ENCODE assay signal across 20 mouse cellular contexts in genomic region chr8:95818211-95818610, GRCm38 (mm10). TPM values are rescaled to one million over a fixed set of nuclear protein-coding genes. Genes with fewer than 3 reads are reported as not detected.
DNase-seq lines count a peak whose midpoint lies in the region; ATAC-seq and TF ChIP-seq lines count a peak whose summit lies in the region.
"Had no signal": no experiment of that assay in that cellular context is flagged by ENCODE, and none has a peak within 500 bp of the region (broad histone marks: within the 10 kb centered on the region; RNA-seq: fewer than 3 reads in every experiment).

No protein-coding gene starts in this region.

- H3K9me3 ChIP-seq in forebrain, embryonic 11.5 days (ENCODE audit: control insufficient read depth, low read length) = no peaks in the 10 kb centered on the region
- H3K9me3 ChIP-seq in forebrain, embryonic 13.5 days (replicated peaks) = no peaks in the 10 kb centered on the region
- H3K9me3 ChIP-seq in ES-E14 (ENCODE audit: control insufficient read depth, insufficient read depth, low read depth, low read length) = no peaks in the 10 kb centered on the region
- H3K9me3 ChIP-seq in heart, embryonic 12.5 days (replicated peaks) = no peaks in the 10 kb centered on the region
- H3K9me3 ChIP-seq: forebrain, embryonic 10.5 days; hindbrain, embryonic 13.5 days; liver, embryonic 13.5 days; midbrain, embryonic 15.5 days; neural tube, embryonic 13.5 days had no signal

- no peaks in the 10 kb centered on the region for H3K27me3 ChIP-seq in forebrain, embryonic 11.5 days (ENCODE audit: control insufficient read depth, insufficient read depth, low read length)
- H3K27me3 ChIP-seq in forebrain, embryonic 13.5 days = no peaks in the 10 kb centered on the region
- H3K27me3 ChIP-seq in heart, embryonic 12.5 days (replicated peaks) = no peaks in the 10 kb centered on the region
- H3K27me3 ChIP-seq: hindbrain, embryonic 13.5 days; liver, embryonic 13.5 days; midbrain, embryonic 15.5 days; neural tube, embryonic 13.5 days had no signal

- H3K36me3 ChIP-seq in forebrain, embryonic 11.5 days (ENCODE audit: control insufficient read depth, insufficient read depth, low read length) = no peaks in the 10 kb centered on the region
- H3K36me3 ChIP-seq in forebrain, embryonic 13.5 days (ENCODE audit: poor library complexity, severe bottlenecking) = no peaks in the 10 kb centered on the region
- H3K36me3 ChIP-seq in ES-E14 (ENCODE audit: control insufficient read depth, insufficient read depth, low read length, poor library complexity, severe bottlenecking) = no peaks in the 10 kb centered on the region
- no peaks in the 10 kb centered on the region for H3K36me3 ChIP-seq in heart, embryonic 12.5 days
- H3K36me3 ChIP-seq: forebrain, embryonic 10.5 days; hindbrain, embryonic 13.5 days; liver, embryonic 13.5 days; midbrain, embryonic 15.5 days; neural tube, embryonic 13.5 days had no signal

- DNase-seq in forebrain, embryonic 11.5 days (ENCODE audit: low spot score) = peak; percentile 45
- no peak for DNase-seq in ES-E14 (ENCODE audit: low read depth, low spot score)
- peak; percentile 21 for DNase-seq in heart, postnatal 25 days (ENCODE audit: low spot score)
- DNase-seq in thymus, postnatal 36 days = no peak
- no peak for DNase-seq in spleen, postnatal 14 days (ENCODE audit: low spot score in 2 of 2)
- no peak for DNase-seq in adrenal gland, postnatal 10 days
- DNase-seq: adrenal gland, adult 2 months; cerebellum, adult 11-12 months; cerebellum, postnatal 10 days; kidney, adult 18-20 months; kidney, postnatal 4 days; liver, embryonic 13.5 days; lung, adult 2 months; lung, postnatal 4 days had no signal

- H3K4me1 ChIP-seq in forebrain, embryonic 11.5 days (replicated peaks; ENCODE audit: control insufficient read depth, insufficient read depth, low read length) = no peaks in the 10 kb centered on the region
- H3K4me1 ChIP-seq in forebrain, embryonic 13.5 days = no peaks in the 10 kb centered on the region
- H3K4me1 ChIP-seq in ES-E14 (ENCODE audit: control insufficient read depth in 2 of 2, insufficient read depth in 2 of 2, low read length in 2 of 2, poor library complexity in 1 of 2) = peaks cover 6 to 15% of the 10 kb centered on the region in 2 experiments; a peak in 3 of 4 replicates
- peaks cover 37% of the 10 kb centered on the region for H3K4me1 ChIP-seq in heart, embryonic 12.5 days (replicated peaks)
- H3K4me1 ChIP-seq: hindbrain, embryonic 13.5 days; midbrain, embryonic 15.5 days; neural tube, embryonic 13.5 days had no signal

- ATAC-seq in forebrain, embryonic 11.5 days (replicated peaks; ENCODE audit: low FRiP score) = no peak
- ATAC-seq in forebrain, embryonic 13.5 days = no peak
- ATAC-seq in heart, embryonic 12.5 days (ENCODE audit: insufficient number of reproducible peaks, low FRiP score) = 0 out of 2 replicates have a peak, but pooled peaks have one; percentile 58
- ATAC-seq: midbrain, embryonic 15.5 days had no signal

- intact Hi-C loops in heart, postnatal 25 days (cut with DNase I) = no loop called here

- H3K9ac ChIP-seq in forebrain, embryonic 11.5 days (ENCODE audit: low read length) = no peak overlapping the region
- H3K9ac ChIP-seq in forebrain, embryonic 13.5 days = no peak overlapping the region
- H3K9ac ChIP-seq in ES-E14 (ENCODE audit: insufficient read depth, low read depth, low read length, poor library complexity, severe bottlenecking) = no peak overlapping the region
- no peak overlapping the region; the same call in 1 of the 2 replicates for H3K9ac ChIP-seq in heart, embryonic 12.5 days
- H3K9ac ChIP-seq: hindbrain, embryonic 13.5 days; liver, embryonic 13.5 days; midbrain, embryonic 15.5 days; neural tube, embryonic 13.5 days had no signal

- H3K4me3 ChIP-seq in forebrain, embryonic 11.5 days (ENCODE audit: low read depth, low read length) = no peak overlapping the region
- no peak overlapping the region for H3K4me3 ChIP-seq in forebrain, embryonic 13.5 days
- no peak overlapping the region for H3K4me3 ChIP-seq in ES-E14 (ENCODE audit: insufficient read depth in 1 of 2, low read depth in 1 of 2, low read length in 2 of 2, poor library complexity in 1 of 2, severe bottlenecking in 1 of 2)
- no peak overlapping the region for H3K4me3 ChIP-seq in heart, embryonic 12.5 days
- H3K4me3 ChIP-seq: forebrain, embryonic 10.5 days; hindbrain, embryonic 13.5 days; liver, embryonic 13.5 days; midbrain, embryonic 15.5 days; neural tube, embryonic 13.5 days had no signal

- no peak overlapping the region for H3K4me2 ChIP-seq in forebrain, embryonic 11.5 days (ENCODE audit: low read depth, low read length, severe bottlenecking)
- H3K4me2 ChIP-seq in forebrain, embryonic 13.5 days = no peak overlapping the region
- H3K4me2 ChIP-seq in heart, embryonic 12.5 days = peak overlapping the region; percentile 47
- H3K4me2 ChIP-seq: hindbrain, embryonic 13.5 days; liver, embryonic 13.5 days; midbrain, embryonic 15.5 days; neural tube, embryonic 13.5 days had no signal

- no peak overlapping the region for H3K27ac ChIP-seq in forebrain, embryonic 11.5 days (ENCODE audit: low read depth, low read length)
- no peak overlapping the region for H3K27ac ChIP-seq in forebrain, embryonic 13.5 days
- peak overlapping the region; percentile 27; the same call in 1 of the 2 replicates for H3K27ac ChIP-seq in ES-E14 (ENCODE audit: insufficient read depth, low read depth, low read length, poor library complexity, severe bottlenecking)
- peak overlapping the region; percentile 91 for H3K27ac ChIP-seq in heart, embryonic 12.5 days (ENCODE audit: poor library complexity, severe bottlenecking)
- H3K27ac ChIP-seq: forebrain, embryonic 10.5 days; hindbrain, embryonic 13.5 days; liver, embryonic 13.5 days; midbrain, embryonic 15.5 days; neural tube, embryonic 13.5 days had no signal

- in situ Hi-C loops in ES-E14 (cut with MboI; ENCODE audit: low sequenced_read_pairs in 2 of 2, unreplicated experiment in 2 of 2) = no loop called here

- WGBS in forebrain, embryonic 11.5 days = 28% methylated on average over 1 of the region's 1 CpGs
- 71% methylated on average over 1 of the region's 1 CpGs for WGBS in forebrain, embryonic 13.5 days
- 21% methylated on average over 1 of the region's 1 CpGs for WGBS in heart, embryonic 12.5 days

TF ChIP-seq in ES-E14, 5 proteins besides CTCF, POLR2A, EP300 and RAD21:
- no peak for TF ChIP-seq HCFC1 (IDR thresholded peaks at IDR 0.05; ENCODE audit: borderline replicate concordance, insufficient read depth, low read length)
- TF ChIP-seq CHD2 (IDR thresholded peaks at IDR 0.05; ENCODE audit: low read depth, low read length) = no peak
- no peak for TF ChIP-seq ZNF384 (IDR thresholded peaks at IDR 0.05; ENCODE audit: low read depth, low read length)
- TF ChIP-seq ZC3H11A (IDR thresholded peaks at IDR 0.05; ENCODE audit: borderline replicate concordance, low read depth, low read length) = no peak
- TF ChIP-seq MAFK (IDR thresholded peaks at IDR 0.05; ENCODE audit: insufficient read depth, low read depth, low read length) = no peak

RNA-seq across cellular contexts. Expression of gene Sap18b, which starts 6.9 kb away (rescaled TPM):
- polyA plus RNA-seq in forebrain, embryonic 11.5 days (2014; fragmentation: Nextera tagmentation; extraction: Ambion mirVana) = 327 and 379 TPM in 2 replicates
- 282 and 343 TPM in 2 replicates for polyA plus RNA-seq in forebrain, embryonic 13.5 days (2015; fragmentation: Nextera tagmentation; extraction: Ambion mirVana)
- total RNA-seq in ES-E14 (2012; rRNA removed) = 104 and 109 TPM in 2 replicates
- 327 and 342 TPM in 2 replicates for polyA plus RNA-seq in heart, embryonic 12.5 days (2016; fragmentation: Nextera tagmentation; extraction: Ambion mirVana)
- 10 to 100 TPM; 84.4 to 96.1 TPM for total RNA-seq in heart, postnatal 25 days (2021)
- total RNA-seq in adrenal gland, postnatal 10 days (2021) = 100 to 1,000 TPM; 154 to 168 TPM

RNA-seq across cellular contexts. Expression of gene Cnot1, which starts 10.9 kb away (rescaled TPM):
- 133 and 136 TPM in 2 replicates for polyA plus RNA-seq in forebrain, embryonic 11.5 days (2014; fragmentation: Nextera tagmentation; extraction: Ambion mirVana)
- 50.3 and 60.8 TPM in 2 replicates for polyA plus RNA-seq in forebrain, embryonic 13.5 days (2015; fragmentation: Nextera tagmentation; extraction: Ambion mirVana)
- total RNA-seq in ES-E14 (2012; rRNA removed) = 176 and 207 TPM in 2 replicates
- polyA plus RNA-seq in heart, embryonic 12.5 days (2016; fragmentation: Nextera tagmentation; extraction: Ambion mirVana) = 80.7 and 89.2 TPM in 2 replicates
- 100 to 1,000 TPM; 109 to 130 TPM for total RNA-seq in heart, postnatal 25 days (2021)
- total RNA-seq in adrenal gland, postnatal 10 days (2021) = 100 to 1,000 TPM; 120 to 163 TPM

RNA-seq across cellular contexts. Expression of gene Slc38a7, which starts 35.1 kb away (rescaled TPM):
- polyA plus RNA-seq in forebrain, embryonic 11.5 days (2014; fragmentation: Nextera tagmentation; extraction: Ambion mirVana) = 19.6 and 20.3 TPM in 2 replicates
- 19.8 and 21.9 TPM in 2 replicates for polyA plus RNA-seq in forebrain, embryonic 13.5 days (2015; fragmentation: Nextera tagmentation; extraction: Ambion mirVana)
- 47.9 and 79.9 TPM in 2 replicates for total RNA-seq in ES-E14 (2012; rRNA removed)
- polyA plus RNA-seq in heart, embryonic 12.5 days (2016; fragmentation: Nextera tagmentation; extraction: Ambion mirVana) = 12.4 and 13.2 TPM in 2 replicates
- 10 to 100 TPM; 11.5 to 13.0 TPM for total RNA-seq in heart, postnatal 25 days (2021)
- 10 to 100 TPM; 12.9 to 15.5 TPM for total RNA-seq in adrenal gland, postnatal 10 days (2021)

Comparison
In these comparisons a context has a peak if more than half of its experiments do, and no peak if none do; other contexts are left out.
1. DNase-seq: peak in forebrain, embryonic 11.5 days (single experiment) and heart, postnatal 25 days (single experiment); none in ES-E14 (single experiment), thymus, postnatal 36 days (0 of 2), spleen, postnatal 14 days (0 of 2) and adrenal gland, postnatal 10 days (single experiment).
2. H3K27ac ChIP-seq: peak in ES-E14 (single experiment) and heart, embryonic 12.5 days (single experiment); none in forebrain, embryonic 11.5 days (single experiment) and forebrain, embryonic 13.5 days (single experiment).